ENCODE assay signal across 12 mouse cellular contexts in genomic region chr9:61167097-61167842, GRCm38 (mm10).
DNase-seq lines count a peak whose midpoint lies in the region; ATAC-seq and TF ChIP-seq lines count a peak whose summit lies in the region.
"Had no signal": no experiment of that assay in that cellular context is flagged by ENCODE, and none has a peak within 500 bp of the region (broad histone marks: within the 10 kb centered on the region; RNA-seq: fewer than 3 reads in every experiment).

No protein-coding gene starts in this region.

- no peaks in the 10 kb centered on the region for H3K36me3 ChIP-seq in kidney, embryonic 16.5 days (ENCODE audit: insufficient read depth, low read length)
- no peaks in the 10 kb centered on the region for H3K36me3 ChIP-seq in heart, embryonic 15.5 days
- no peaks in the 10 kb centered on the region for H3K36me3 ChIP-seq in heart, postnatal 0 days (replicated peaks; ENCODE audit: control insufficient read depth, insufficient read depth, low read length)
- H3K36me3 ChIP-seq: liver, embryonic 13.5 days had no signal

- no peak for ATAC-seq in kidney, embryonic 16.5 days (ENCODE audit: low FRiP score, low TSS enrichment)
- ATAC-seq in heart, embryonic 15.5 days (replicated peaks; ENCODE audit: insufficient number of reproducible peaks, insufficient read depth, low FRiP score, low read depth) = no peak
- ATAC-seq in heart, postnatal 0 days (ENCODE audit: insufficient read depth, low read depth) = no peak

- H3K9ac ChIP-seq in kidney, embryonic 16.5 days (replicated peaks; ENCODE audit: low read length) = no peak overlapping the region
- H3K9ac ChIP-seq in heart, embryonic 15.5 days = no peak overlapping the region
- H3K9ac ChIP-seq in heart, postnatal 0 days (replicated peaks; ENCODE audit: low read depth, low read length) = no peak overlapping the region
- H3K9ac ChIP-seq: liver, embryonic 13.5 days had no signal

- no peak overlapping the region for H3K4me3 ChIP-seq in kidney, embryonic 16.5 days (ENCODE audit: low read length)
- H3K4me3 ChIP-seq in heart, embryonic 15.5 days = no peak overlapping the region
- no peak overlapping the region for H3K4me3 ChIP-seq in heart, postnatal 0 days (ENCODE audit: low read depth, low read length)
- H3K4me3 ChIP-seq: liver, embryonic 13.5 days had no signal

- peaks cover 37% of the 10 kb centered on the region for H3K4me1 ChIP-seq in kidney, embryonic 16.5 days (ENCODE audit: insufficient read depth, low read length)
- H3K4me1 ChIP-seq in heart, embryonic 15.5 days (replicated peaks) = peaks cover 11% of the 10 kb centered on the region
- no peaks in the 10 kb centered on the region for H3K4me1 ChIP-seq in heart, postnatal 0 days (ENCODE audit: control insufficient read depth, insufficient read depth)

- TF ChIP-seq EP300 in heart, postnatal 0 days (IDR thresholded peaks at IDR 0.05; ENCODE audit: low read depth) = no peak

- WGBS in kidney, embryonic 16.5 days = 63% methylated on average over 11 of the region's 11 CpGs
- WGBS in heart, embryonic 15.5 days = 55% methylated on average over 11 of the region's 11 CpGs
- 53% methylated on average over 11 of the region's 11 CpGs for WGBS in heart, postnatal 0 days

- peak overlapping the region; percentile 71 for H3K27ac ChIP-seq in kidney, embryonic 16.5 days (ENCODE audit: low read length)
- peak overlapping the region; percentile 60 for H3K27ac ChIP-seq in heart, embryonic 15.5 days
- H3K27ac ChIP-seq in heart, postnatal 0 days (ENCODE audit: low read depth) = no peak overlapping the region
- H3K27ac ChIP-seq: liver, embryonic 13.5 days had no signal

- DNase-seq in kidney, adult 18-20 months = no peak
- DNase-seq in heart, postnatal 0 days (ENCODE audit: low spot score) = peak; percentile 25
- DNase-seq in lung, postnatal 25 days (ENCODE audit: low spot score) = peak; percentile 57
- DNase-seq in left cerebral cortex, adult 8-10 months (ENCODE audit: low spot score in 2 of 2) = no peak
- no peak for DNase-seq in spleen, adult 12 weeks (ENCODE audit: low spot score)
- DNase-seq: cerebellum, adult 8-10 months; embryo, embryonic 11 days; liver, embryonic 13.5 days had no signal

- H3K9me3 ChIP-seq in kidney, embryonic 16.5 days (ENCODE audit: low read length) = no peaks in the 10 kb centered on the region
- no peaks in the 10 kb centered on the region for H3K9me3 ChIP-seq in heart, embryonic 15.5 days (replicated peaks)
- H3K9me3 ChIP-seq in heart, postnatal 0 days (replicated peaks; ENCODE audit: control insufficient read depth, low read length) = no peaks in the 10 kb centered on the region
- H3K9me3 ChIP-seq: liver, embryonic 13.5 days had no signal

- no peak for TF ChIP-seq CTCF in heart, postnatal 0 days (IDR thresholded peaks at IDR 0.05; ENCODE audit: low read depth)

- H3K27me3 ChIP-seq in kidney, embryonic 16.5 days (ENCODE audit: insufficient read depth, low read length) = 0 out of 2 replicates have a peak, but pooled peaks cover 5% of the 10 kb centered on the region
- H3K27me3 ChIP-seq in heart, embryonic 15.5 days = peaks cover 18% of the 10 kb centered on the region
- peaks cover 18% of the 10 kb centered on the region; the same call in 1 of the 2 replicates for H3K27me3 ChIP-seq in heart, postnatal 0 days (ENCODE audit: control insufficient read depth, insufficient read depth, low read length)
- H3K27me3 ChIP-seq: CH12.LX had no signal

- no peak overlapping the region for H3K4me2 ChIP-seq in kidney, embryonic 16.5 days (replicated peaks; ENCODE audit: low read depth, low read length)
- no peak overlapping the region for H3K4me2 ChIP-seq in heart, embryonic 15.5 days
- no peak overlapping the region for H3K4me2 ChIP-seq in heart, postnatal 0 days (ENCODE audit: low read depth, low read length)
- H3K4me2 ChIP-seq: liver, embryonic 13.5 days; midbrain, embryonic 11.5 days had no signal

Comparison
In these comparisons a context has a peak if more than half of its experiments do, and no peak if none do; other contexts are left out.
1. DNase-seq: peak in heart, postnatal 0 days (single experiment) and lung, postnatal 25 days (single experiment); none in kidney, adult 18-20 months (single experiment), left cerebral cortex, adult 8-10 months (0 of 2) and spleen, adult 12 weeks (single experiment).